Mouse (Mus musculus) activated CD4-positive, CD25-positive, alpha-beta regulatory T cell, adult 4 months (primary cell): ENCODE results near the gene Ppm1h. TPM values are rescaled to one million over a fixed set of nuclear protein-coding genes. Genes with fewer than 3 reads are reported as not detected.

Source experiments
- ATAC-seq: one replicate; pipeline ENCODE4 v1.8.0; 2017
- polyA plus RNA-seq, 2 experiments: library from polyadenylated mRNA; unstranded; fragments of 100-300 nt; shearing (Covaris generic); gene quantifications; one replicate each; pipeline ENCODE4 v1.2.1; 2017

Ppm1h gene
- polyA plus RNA-seq, 2 experiments from 2014 or later: 37.4 to 45.1 TPM

- ATAC-seq: peak; percentile 100
These were observed 136.5 kb downstream of the Ppm1h start for GRCm38 (mm10) chr10:122815094-122815493.

DNA sequence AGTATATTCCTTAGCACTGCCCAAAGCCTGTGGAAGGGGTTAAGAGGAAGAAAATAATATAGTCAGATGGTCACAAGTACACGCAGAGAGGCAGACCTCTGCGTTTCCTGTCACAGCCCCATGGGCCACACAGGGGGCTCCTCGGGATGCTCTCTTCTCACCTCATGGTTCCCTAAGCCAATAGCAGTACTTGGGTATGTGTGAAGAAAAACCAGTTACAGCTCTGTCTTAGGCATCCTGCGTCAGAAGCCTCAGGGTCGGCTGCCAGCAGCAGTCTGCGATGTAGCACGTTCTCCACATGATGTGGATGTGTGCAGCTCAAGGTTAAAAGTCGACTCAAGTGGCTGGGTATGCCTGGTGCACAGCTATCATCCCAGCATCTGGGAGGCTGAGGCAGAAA lies 139.2 kb downstream of the Ppm1h start:
- no peak for ATAC-seq

DNA sequence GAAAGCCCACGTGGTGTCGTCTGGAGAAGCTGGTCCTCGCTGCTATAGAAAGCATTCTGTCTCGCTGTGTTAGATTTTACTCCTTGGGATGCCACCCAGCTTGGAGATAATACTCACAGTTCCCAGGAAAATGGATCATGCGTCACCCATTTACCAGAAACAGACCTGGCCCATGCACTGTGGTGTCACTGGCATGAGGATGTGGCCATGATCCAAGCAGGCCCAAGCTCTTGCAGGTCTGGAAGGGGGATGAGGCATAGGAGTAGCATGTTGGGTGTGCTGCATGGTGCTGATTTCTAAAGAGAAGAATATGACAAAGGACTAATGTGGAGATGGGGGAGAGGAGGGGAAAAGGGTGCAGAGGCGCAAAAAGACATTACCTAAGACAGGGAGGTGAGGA lies 141.2 kb downstream of the Ppm1h start:
- ATAC-seq: no peak

DNA sequence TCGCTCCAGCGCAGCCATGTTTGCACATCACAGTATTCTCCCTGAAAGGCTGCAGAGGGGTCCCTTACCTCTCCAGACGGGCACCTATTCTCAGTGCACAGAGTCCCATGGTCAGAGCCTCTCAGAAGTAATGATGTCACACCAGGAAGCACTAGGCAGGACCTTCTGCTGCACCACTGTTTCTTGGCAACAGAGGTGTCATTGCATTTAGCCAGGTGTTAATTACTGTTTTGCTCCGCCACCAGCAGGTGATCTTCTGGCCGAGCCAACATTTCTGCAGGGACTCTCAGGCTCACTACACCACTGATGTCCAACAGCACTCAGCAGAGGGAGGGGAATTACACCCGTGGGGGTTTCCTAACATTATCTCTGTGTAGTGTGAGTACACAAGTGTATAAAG lies 143.0 kb downstream of the Ppm1h start:
- no peak for ATAC-seq

DNA sequence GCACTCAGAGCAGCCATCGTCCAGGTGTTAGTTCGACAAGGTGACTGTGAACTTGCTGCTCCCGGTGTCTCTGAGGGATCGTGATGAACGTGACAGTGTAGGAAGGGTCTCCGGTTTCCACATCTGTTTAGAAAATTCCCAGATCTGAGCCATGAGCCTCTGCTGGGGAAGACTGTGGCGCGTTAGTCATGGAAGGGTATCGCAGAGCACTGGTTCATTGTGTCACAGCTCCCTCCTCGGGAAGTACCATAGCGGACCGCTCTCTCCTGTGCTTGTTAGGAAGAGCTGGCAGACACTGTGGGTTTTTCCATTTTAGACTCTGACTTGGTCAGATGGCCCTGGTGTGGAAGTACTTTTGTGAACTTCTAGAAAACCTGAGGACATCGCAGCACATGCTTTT lies 145.1 kb downstream of the Ppm1h start:
- no peak for ATAC-seq

DNA sequence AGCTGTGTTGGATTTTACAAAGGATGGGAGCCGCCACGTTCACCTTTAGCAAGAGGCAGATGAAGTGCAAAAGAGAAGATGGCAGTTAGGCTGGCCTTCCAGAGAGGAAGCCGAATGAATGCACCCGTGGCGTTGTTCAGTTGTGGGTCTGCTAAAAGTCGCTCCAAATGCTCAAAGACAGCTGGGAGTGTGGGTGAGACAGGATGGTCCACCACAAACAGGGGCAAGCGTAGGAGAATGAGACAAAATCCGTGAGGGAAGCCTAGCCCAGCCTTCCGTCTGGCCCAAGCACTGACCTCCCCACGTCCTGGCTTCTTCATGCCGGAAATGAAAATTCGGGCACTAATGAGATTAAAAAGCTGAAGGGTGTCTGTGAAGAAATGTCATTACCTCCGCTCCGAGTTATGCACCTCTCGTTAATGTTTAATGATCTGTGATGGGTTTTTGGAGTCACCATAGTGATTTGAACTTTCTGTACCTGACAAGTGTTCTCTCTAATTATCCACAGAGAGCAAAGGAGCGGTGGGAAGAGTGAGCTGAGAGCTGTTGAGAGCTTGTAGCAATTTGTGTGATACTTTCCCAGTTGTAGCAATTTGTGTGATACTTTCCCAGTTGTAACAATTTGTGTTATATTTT lies 148.3 kb downstream of the Ppm1h start:
- ATAC-seq: no peak

DNA sequence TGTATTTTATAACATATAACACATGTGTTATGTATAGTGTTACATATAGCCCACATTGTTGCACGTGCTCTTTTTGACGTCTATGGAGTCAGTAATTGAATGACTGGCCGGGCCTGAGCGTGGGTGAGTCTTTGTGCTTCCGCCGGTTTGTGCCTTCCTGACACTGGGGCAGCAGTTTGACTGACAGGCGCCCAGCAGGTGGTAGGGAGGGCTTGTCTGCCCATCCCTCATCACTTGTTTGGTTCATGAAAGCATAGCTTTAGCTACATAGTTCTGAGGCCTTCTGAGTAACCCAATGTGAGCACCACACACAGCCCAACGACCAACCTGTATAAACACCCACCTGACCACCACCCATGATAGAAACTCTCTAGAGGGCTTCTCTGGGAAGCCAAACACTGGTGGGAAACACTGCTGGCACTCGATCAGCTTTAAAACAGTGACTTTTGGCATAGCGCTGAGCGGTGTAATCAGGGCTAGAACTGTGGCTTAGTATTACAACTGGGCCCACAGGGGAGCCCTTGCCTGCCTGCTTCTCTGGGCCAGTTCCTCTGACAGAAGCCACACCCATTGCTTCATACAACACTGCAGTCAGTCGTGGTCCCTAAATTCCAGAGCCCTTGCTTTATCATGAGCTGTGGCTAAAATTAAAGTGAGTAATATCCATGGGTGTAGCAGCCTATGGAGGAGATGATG lies 149.3 kb downstream of the Ppm1h start:
- ATAC-seq: no peak

- no peak for ATAC-seq
These were observed 151.2 kb downstream of the Ppm1h start for GRCm38 (mm10) chr10:122829801-122830217.

DNA sequence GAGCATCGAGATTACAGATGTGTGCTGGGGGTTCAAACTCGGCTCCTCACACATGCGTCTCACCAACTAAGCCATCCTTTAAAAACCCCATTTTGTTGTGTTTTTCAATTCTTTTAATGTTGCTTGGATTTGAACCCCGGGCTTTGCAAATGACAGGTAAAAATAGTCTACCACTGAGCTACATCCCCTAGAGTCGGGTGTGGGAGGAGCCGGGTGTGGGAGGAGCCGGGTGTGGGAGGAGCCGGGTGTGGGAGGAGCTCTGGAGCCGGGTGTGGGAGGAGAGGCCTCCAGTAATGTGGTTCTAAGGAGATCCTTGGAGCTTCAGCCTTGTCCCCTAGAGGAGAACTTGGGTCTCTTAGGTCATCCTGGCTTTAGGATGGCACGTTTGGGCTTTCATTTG lies 152.1 kb downstream of the Ppm1h start:
- no peak for ATAC-seq

GRCm38 (mm10) chr10:122842014-122842413 lies 163.5 kb downstream of the Ppm1h start:
- ATAC-seq: no peak

DNA sequence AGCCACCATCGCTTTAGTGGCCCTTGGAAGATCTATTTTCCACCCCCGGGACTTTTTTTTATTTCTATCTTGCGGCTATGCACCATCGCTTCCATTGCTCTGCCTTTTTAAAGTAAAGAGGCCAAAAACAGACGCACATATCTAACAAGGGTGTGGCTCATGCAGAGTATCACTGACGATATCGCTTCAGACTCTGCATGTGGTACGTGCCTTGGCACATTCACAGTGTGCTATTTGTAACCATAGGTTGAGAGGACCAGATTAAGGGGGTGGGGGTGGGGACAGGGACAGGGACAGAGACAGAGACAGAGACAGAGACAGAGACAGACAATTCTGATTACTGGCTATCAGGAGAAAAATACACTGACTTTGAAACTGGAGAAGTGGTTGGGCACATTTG lies 164.4 kb downstream of the Ppm1h start:
- no peak for ATAC-seq

GRCm38 (mm10) chr10:122845471-122845870 lies 166.9 kb downstream of the Ppm1h start:
- ATAC-seq: no peak

GRCm38 (mm10) chr10:122846476-122846875 lies 167.9 kb downstream of the Ppm1h start:
- ATAC-seq: no peak

GRCm38 (mm10) chr10:122848020-122848457 lies 169.5 kb downstream of the Ppm1h start:
- no peak for ATAC-seq

DNA sequence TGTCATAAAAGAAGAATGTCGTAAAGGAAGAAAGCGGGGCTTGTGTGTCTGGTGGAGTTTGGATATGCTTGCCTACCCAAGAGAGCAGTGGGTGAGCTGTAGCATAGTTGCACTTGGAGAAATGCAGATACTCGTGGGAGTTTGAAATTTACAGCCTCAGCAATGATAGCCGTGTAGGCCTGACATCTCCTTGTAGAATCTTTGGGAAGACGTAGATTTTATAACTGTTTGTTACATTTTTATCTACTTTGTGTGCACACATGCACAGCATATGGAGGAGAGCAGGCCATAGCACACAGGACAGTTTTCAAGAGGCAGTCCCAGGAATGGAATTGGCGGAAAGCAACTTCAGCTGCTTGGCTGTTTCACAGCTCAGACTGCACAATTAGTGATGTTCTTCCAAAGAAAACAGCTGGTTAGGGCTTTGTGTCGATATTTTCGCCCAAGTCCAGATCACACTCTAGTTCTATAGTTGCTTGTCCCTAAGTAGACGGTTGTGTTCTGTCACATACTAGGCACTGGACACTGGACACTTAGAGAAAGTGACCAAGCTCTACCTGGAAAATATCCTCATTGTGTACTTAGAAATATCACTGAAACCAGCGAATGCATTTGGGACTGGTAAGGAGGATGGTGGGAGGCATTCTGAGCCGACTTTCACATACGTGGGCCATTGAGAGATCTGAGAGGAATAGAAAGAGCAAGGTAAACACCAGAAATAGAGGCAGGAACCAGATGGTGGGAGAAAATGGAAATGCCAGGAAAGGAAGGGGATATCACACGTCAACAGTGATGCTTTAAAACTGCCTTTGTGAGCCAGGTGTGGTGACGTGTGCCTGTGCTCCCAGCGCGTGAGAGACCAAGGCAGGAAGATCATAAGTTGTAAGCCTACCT lies 173.0 kb downstream of the Ppm1h start:
- no peak for ATAC-seq

GRCm38 (mm10) chr10:122854571-122854970 lies 176.0 kb downstream of the Ppm1h start:
- ATAC-seq: no peak

- ATAC-seq: no peak
These were observed 176.6 kb downstream of the Ppm1h start for GRCm38 (mm10) chr10:122855149-122855548.

GRCm38 (mm10) chr10:122856040-122856764 lies 177.6 kb downstream of the Ppm1h start:
- ATAC-seq: no peak

GRCm38 (mm10) chr10:122857155-122857554 lies 178.6 kb downstream of the Ppm1h start:
- ATAC-seq: no peak

DNA sequence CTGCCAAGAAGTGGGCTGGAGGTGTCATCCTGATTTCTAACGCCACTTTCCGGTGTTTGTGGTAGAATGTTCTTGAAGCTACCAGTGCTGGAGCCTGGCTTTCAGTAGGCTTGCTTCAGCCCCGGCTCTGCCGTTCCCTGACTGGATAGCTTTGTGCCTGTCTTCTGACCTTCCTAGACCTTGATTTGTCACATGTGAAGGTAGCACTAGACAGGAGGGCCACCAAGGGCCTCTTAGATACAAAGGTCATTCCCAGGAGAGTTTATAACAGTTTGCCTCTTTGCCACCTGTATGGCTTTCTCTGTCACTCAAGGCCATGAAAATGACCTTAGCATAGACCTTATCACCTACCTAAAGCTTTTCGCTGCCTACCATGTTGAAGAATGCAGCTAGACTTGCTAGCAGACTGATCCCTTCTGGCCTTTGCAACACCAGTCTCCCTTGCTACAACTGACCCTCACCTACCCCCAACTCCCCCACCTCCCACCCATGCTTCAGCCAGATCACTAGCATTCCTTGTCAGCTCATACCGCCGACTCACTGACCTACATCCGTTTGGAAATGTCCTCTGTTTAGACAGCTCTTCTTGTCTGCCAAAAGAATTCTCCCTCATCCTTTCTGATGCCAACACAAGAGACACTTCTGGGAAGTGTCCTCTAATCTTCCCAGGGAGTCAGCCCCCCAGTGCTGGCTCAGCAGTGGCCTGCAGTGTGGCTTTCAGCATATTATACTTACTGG lies 180.5 kb downstream of the Ppm1h start:
- no peak for ATAC-seq

- no peak for ATAC-seq
These were observed 181.1 kb downstream of the Ppm1h start for GRCm38 (mm10) chr10:122859642-122859997.

GRCm38 (mm10) chr10:122860076-122860475 lies 181.5 kb downstream of the Ppm1h start:
- no peak for ATAC-seq
